Mouse (Mus musculus) liver, adult (tissue): ENCODE measurements around the gene Ankrd2.

Experiments
- GATA4 ChIP-seq: IDR thresholded peaks from 2 replicates; pipeline ENCODE4 v1.6.1; 2014; ENCODE audit warnings: mild to moderate bottlenecking, low read length; ENCODE audit not compliant: insufficient replicate concordance

The Ankrd2 gene

DNA sequence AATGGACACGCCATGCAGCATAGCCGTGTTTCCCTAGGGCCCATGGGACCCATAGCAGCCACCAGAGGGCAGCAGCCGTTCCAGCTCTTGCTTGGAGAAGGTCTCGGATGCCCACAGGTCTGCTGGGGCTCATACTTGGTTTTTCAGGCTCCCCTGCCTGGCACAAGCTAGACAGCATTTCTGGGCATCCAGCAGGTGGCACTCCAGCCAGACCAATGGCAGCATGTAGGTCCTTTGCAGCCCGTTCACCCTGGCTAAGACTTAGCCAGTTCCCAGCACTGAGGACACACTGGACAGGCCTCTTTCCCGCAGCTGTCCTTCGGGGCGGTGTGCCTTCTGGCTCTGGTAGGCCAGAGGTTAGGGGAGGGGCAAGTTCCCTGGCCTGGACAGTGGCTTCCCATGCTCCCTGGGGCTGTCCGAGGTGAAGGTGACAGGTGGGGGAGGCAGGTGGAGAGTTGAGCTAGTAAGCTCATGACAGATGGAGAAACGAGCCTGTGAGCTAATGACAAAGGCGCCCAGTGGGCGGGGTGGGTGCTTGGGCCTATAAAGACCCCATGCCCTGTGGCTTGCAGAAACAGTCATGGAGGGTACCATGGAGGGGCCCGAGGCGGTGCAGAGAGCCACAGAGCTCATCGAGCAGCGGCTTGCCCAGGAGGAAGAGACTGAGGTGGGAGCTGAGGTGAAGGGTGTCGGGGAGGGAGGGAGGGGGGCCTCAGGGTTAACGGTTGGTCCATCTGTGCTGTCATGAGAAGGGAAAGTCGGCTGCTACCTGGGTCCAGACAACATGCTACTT lies at the start of gene Ankrd2:
TSS of gene Ankrd2 (plus strand) at position 545 of the 793 bp plus-strand sequence.
- TF ChIP-seq GATA4 = no peak

DNA sequence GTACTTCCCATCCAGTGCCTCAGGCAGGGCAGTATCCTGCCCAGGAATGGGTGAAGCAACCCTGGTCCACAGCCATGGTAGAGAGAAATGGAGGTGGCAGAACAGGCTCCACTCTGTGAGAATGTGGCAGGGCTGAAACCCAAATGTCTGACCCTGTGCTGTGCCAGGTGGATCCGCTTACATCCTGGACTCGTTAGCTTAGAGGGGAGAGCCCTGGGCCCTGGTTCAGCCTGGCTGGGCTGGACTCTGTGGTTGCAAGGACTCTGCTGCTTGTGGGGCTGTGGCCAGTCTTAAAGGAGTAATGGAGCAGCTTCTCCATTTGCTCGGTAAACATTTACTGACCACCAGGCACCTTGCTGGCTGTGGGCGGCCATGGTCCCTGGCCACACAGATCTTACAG lies 48.6 kb upstream of the Ankrd2 start:
- no peak for TF ChIP-seq GATA4

DNA sequence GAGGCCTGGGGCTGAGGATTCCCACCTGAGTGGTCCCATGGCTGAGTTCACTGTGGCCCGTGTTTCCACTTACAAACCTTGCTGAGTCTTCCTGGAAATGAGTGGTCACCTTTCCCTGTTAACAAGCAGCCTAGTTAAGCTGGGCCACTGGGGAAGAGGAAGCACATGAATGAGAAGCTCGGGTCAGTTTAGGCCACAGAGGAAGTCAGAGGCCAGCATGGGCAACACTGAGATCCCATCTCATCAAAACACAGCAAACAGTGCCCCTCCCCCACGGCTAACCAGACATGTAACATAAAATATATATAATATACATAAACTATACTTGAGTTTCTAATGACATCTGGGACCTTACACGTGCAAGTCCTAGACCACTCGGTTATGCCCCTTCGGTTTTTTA lies 46.0 kb upstream of the Ankrd2 start:
- TF ChIP-seq GATA4 = no peak

DNA sequence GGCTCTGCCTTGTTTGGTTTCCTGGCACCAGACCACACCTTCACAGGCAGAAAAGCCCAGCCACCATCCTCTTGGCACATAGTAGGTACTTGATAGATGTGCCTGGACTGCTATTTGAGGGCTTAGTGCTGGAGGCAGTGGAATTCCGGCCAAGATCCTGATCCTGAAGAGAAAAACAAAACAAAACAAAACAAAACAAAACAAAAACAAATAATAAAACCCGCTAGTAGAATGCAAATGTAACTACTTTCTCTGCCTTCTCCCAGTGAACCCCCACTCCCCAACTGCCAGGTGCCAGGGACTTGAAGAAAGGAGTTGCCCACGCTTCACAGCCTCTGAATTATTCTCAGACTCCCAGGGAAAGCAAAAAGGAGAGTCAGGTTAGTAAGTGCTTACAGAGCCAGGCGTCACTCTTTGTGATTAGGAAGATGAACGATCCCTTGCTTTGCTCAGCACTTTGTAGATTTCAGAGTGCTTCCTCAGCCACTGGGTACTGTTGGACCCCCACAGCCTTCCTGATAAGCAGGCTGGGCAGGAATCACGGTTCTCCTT lies 43.8 kb upstream of the Ankrd2 start:
- TF ChIP-seq GATA4 = no peak

DNA sequence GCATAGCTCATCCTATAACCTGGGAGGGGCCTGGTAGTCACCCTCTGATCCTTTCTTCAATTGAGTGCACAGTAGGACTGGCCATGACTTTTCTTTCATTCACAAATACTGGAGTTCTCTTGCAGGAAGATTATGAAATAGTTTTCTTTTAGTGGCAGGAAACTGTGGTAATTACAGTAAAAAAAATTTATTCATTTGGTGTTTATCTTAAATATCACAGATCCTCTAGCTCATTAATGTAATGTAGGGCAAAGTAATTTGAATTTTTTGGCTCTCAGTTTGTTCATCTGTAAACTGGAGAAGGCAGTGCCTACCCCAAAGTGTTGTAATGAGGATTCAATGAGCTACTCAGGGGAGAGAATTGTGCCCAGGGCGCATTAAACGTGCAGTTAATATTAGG lies 42.8 kb upstream of the Ankrd2 start:
- no peak for TF ChIP-seq GATA4

DNA sequence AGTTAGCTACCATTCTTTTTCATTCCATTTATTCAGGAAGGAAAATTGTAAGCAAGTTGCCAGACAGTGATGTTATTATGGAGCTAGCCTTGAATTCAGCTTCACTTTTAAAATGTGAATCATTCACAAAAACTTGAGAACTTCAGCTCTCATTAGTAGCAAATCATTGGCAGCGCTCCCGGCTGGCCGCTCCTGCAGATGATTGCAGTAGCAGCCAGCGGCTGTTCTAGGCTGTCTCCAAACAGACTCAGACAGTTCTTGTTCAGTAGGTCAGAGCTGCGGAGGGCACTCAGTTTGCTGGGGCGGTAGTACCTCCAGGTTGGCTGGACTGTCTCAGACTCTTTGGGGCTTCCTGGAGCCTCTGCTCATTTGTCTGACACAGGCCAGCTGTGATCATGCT lies 42.3 kb upstream of the Ankrd2 start:
- no peak for TF ChIP-seq GATA4

DNA sequence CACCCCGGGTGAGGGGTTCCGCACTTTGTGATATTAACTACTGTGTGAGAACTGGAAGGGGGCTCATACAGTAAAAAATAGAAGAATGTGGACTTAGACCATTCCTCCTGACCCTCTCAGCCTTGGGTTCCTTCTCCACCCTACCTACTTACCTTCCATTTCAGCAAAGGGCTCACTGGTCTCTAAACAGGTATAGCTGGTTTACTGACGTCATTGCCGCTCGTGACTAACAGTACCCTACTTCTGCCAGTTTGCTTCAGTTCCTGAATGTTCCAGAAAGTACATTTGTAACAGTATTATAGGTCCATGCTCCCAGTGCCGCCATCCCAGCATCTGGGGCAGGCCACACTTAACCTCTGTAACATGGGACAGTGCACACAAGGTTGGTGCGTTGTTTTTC lies 41.8 kb upstream of the Ankrd2 start:
- no peak for TF ChIP-seq GATA4

DNA sequence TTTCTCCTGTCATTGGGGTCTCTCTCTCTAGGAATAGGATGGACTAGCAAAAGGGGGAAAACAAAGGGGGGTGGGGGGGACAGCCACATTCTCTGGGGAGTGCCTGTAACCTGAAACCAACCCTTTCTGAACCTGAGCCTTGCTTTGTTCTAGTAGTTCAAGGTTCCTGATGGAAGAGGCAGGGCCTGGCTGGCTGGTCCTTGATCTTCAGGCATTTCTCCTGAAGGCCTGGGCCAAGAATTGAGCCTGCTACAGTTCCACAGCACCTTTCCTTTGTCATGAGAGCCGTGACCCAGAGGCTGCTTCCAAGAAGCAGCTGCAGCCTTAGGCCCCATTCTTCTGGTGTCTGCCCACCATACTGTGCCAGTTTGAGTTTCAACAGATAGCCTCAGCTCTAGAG lies 40.3 kb upstream of the Ankrd2 start:
- TF ChIP-seq GATA4 = no peak

DNA sequence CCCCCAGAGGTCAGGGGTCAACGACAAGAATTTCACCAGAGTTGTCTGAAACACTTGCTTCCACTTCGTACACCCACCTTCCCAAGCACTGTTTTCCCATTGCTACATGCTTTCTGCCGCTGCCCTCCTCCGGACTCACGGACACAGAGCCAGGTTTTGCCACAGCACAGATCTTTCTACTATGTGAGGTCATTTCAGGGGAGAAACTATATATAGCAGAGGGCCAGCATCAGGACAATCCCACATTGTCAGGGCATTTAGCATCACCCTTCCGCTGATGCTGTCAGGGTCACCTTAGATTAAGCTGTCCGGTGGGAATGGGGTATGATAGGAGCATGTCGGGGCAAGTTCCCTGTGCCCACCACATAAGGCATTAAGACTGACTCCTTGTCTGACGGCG lies 38.7 kb upstream of the Ankrd2 start:
- TF ChIP-seq GATA4 = no peak

DNA sequence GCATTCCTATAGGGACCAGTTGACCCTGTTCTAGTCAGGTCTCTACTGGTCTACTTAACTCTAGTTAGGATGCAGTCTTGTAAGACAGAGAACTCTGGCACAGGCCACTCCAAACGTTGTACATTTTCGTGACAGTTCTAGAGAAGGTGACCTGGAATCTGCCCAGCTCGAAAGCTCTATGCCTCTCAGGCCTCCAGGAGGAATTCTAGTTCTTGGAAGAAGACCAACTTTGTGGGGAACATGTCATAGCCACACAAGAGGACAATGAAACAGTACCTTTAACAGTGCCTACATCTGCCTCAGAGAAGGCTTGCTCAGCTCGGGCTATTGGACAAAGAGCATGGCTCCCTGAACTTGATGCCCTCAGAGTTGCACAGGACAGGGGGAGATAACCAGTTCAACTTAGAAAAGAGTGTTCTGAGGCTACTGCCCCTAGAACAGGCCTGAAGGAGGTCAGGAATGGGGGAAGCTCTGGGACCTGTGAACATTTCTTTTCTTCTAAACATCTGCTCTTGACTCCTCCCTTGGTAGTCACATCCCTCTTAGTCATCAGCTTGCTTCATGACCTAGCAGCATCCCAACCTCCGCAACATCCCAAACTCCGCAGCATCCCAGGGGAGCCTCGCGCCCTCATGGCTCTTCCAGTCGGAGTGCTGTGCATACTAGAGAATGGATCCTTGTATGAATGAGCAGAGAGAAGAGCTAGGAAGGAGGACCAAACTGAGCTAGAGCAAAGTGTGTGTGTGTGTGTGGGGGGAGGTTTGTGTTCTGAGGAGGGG lies 36.8 kb upstream of the Ankrd2 start:
- TF ChIP-seq GATA4 = no peak

DNA sequence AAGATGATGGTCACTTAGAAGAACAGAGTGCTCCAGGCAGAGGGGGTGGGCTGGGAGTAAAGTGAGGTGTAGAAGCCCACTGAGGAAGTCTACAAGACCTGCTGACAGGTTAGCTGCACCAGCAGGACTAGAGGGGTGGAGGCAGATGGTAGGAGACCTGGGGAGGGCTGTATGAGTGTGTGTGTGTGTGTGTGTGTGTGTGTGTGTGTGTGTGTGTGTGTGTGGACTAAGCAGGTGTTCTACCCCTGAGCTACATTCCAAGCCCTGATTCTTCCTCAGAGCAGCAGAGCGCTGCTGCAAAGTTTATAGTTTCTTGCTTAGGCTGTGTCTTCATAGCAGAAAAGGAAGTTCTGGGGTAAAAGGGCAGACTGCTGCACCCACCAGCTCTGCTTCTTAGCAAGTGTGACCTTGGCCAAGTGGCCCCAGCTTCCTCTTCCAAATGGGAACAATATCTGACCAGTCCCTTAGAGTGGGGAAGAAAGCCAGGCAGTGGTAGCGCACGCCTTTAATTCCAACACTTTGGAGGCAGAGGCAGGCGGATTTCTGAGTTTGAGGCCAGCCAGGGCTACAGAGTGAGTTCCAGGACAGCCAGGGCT lies 36.0 kb upstream of the Ankrd2 start:
- TF ChIP-seq GATA4 = no peak

DNA sequence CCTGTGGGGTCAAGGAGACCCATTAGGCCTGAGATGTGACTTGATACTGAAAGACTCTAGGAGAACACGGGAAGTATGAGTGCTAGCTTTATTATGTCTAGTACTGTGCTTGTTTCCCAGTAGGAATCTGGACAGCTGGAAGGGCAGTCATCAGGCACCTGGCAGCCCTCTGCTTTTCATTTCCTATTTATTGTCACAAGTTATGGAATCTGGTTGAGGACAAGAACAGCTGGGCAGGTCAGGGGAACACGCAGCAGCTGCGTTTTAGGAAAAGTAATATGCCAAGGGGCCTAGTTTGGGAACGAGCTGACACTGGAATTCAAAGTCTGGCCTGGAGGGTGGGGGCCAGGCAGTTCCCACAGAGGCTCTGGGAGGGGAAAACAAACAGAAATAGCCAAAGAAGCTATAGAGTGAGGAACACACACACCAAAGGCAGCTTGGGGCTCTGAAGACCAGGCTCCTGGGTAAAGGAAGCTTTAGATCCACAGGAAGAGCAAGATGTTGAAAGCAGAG lies 35.3 kb upstream of the Ankrd2 start:
- no peak for TF ChIP-seq GATA4

DNA sequence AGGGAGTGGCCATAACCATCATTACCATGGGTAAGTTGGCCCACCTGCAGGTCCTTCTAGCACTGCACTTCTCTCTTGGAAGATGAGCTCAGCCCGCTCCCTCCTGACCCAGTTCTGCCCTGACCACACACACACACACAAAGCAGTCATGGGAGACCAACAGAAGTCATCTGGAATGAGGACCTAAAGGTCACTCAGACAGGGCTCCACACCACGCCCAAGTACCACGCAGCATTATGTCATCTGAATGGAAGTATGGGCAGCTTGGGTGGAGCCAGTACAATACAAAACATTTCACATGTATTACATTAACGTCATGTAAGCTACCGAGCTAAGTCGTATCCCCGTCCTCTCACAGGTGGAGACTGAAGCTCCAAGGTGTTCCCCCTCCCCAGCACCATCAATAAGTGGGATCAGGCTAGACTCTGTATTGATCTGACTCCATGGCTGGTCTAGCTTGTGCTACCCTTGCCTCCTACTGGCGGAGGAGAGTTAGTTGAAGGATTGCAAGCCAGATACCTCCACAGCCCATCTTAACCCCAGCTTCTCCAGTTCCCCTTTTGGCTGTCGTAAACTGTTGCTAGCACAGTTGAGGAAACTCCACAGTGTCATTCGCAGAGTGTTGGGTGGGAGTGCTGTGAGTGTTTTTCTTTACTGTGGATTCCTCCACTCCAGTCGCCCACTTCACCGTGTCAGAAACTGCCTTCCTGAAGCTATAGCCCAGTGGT lies 34.4 kb upstream of the Ankrd2 start:
- no peak for TF ChIP-seq GATA4

DNA sequence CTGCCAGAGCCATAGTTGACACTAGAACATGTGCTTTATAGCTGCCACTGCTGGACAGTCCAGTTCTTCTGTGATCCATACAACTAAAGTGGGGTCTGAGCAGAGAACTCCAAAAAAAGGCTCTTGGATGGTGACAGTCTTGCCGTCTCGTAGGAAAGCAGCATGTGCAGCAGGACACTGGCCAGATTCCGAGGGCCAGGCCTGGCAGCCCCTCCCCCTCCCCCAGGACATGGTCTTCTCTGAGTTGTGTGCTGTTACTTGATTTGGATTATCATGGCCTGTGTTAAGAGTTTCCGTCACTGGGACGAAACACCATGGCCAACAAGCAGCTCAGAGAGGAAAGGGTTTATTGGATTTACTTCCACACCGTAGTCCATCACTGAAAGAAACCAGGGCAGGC lies 31.5 kb upstream of the Ankrd2 start:
- TF ChIP-seq GATA4 = no peak

DNA sequence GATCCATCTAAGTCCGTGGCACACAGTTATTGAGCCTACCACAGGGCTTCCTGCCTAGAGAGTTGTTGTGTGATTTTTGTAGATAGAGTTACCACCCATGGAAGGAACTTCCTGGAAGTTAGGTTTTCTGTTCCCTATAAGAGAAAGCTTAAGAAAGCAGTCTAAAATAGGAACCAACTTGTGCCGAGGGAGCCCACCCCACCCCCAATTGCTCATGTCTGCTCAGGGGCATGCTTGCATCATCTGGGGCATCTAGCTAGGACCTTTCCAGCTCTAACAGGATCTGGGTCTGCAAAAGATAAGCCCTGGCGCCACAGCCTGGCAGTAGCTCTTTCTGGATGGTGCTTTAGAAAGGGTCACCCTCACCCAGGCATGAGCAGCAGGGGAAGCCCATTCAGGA lies 30.2 kb upstream of the Ankrd2 start:
- no peak for TF ChIP-seq GATA4

DNA sequence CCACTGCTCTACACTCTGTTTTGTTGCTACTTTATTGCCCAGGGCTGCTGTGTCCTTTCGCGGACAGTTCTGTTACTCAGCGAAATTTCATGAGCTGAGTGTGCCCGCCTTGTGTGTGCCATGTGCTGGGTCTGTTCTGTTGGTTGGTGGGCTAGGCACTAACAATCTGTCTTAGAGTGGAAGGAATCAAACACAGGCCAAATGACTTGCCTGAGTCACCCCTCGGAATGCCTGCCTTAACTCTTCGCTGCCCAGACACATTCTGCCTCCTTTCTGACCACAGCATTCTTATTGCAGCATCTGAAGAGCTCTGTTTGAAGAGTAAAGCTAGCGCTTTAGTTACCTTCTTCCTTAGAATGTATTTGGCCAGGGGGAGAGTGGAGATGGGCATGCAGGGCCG lies 29.2 kb upstream of the Ankrd2 start:
- TF ChIP-seq GATA4 = no peak

DNA sequence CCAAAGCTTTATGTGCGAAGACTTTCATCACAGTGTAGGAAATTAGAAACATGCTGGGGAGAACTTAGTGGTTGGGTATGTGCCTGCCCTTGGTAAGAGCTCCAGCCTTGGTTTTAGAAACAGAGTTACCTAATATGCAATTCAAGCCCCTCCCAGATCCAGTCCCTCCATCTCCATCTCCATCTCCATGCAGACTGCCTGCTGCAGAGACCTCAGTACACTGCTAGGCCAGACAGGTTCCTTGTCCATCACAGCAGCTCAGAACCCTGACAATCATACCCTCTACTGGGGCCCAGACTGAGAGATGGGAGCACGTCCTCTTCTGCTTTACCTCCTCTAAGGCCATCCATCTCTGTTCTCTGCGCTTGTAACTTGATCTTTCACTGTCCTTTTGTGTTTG lies 27.2 kb upstream of the Ankrd2 start:
- TF ChIP-seq GATA4 = no peak
